Mouse (Mus musculus): ENCODE results near the gene Rxrb. TPM values are rescaled to one million over a fixed set of nuclear protein-coding genes. Genes with fewer than 3 reads are reported as not detected.
A peak's percentile ranks its signal among the peaks of the same experiment; 100 is the strongest.
"Not testable (repeated sequence)": the region's sequence is repeated elsewhere in the genome, so short reads cannot be mapped to it uniquely, and the experiment has no call there.

Gene Rxrb
- polyA plus RNA-seq (2015; fragmentation: Nextera tagmentation; extraction: Ambion mirVana), result 64.7 and 65.5 TPM in 2 replicates

DNA sequence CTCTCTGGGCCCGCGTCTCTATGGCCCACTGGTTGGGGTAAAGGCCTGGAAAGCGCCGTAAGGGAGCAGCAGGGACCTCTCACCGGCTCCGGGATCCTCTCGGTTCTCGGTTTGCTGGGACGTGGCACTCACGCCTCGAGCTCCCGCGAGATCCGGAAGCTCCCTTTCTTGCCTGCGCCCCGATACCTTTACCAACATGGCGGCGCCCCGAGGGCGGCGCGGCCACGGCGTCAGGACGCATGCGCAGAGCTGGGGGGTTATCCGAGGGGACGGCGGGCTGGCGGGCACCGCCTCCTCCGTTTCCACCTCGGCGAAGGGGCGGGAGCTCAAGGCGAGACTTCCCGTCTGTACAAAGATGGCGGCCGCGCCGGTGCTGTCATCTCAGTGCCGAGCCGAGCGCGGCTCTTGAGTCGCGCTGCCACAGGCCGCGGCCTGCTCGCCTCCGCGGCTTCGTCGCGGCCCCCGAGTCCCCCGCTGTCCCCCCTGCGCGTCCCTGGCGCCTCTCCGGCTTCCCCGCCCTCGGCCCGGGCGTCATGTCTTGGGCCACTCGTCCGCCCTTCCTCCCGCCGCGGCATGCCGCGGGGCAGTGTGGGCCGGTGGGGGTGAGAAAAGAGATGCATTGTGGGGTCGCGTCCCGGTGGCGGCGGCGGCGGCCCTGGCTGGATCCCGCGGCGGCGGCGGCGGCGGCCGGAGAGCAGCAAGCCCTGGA lies at the start of gene Rxrb, which contains the start of gene Slc39a7:
TSS of gene Rxrb (plus strand) at position 348 of the 709 bp plus-strand sequence.
TSS of gene Slc39a7 (minus strand) at position 218 of the 709 bp plus-strand sequence.
- H3K9me3 ChIP-seq, result no peaks in the 10 kb centered on the region
- H3K9ac ChIP-seq, result peak within 1 kb of the TSS; percentile 89
- WGBS, result under 1% methylated on average over 83 of the region's 88 CpGs
- H3K27ac ChIP-seq, result peak within 1 kb of the TSS; percentile 99
- H3K4me3 ChIP-seq, result peak within 1 kb of the TSS; percentile 71
- peaks cover 22% of the 10 kb centered on the region for H3K36me3 ChIP-seq (replicated peaks)
- H3K27me3 ChIP-seq (replicated peaks), result no peaks in the 10 kb centered on the region
- ATAC-seq (replicated peaks), result peak; percentile 82
- peak within 1 kb of the TSS; percentile 80 for H3K4me2 ChIP-seq
- H3K4me1 ChIP-seq, result peaks cover 61% of the 10 kb centered on the region

DNA sequence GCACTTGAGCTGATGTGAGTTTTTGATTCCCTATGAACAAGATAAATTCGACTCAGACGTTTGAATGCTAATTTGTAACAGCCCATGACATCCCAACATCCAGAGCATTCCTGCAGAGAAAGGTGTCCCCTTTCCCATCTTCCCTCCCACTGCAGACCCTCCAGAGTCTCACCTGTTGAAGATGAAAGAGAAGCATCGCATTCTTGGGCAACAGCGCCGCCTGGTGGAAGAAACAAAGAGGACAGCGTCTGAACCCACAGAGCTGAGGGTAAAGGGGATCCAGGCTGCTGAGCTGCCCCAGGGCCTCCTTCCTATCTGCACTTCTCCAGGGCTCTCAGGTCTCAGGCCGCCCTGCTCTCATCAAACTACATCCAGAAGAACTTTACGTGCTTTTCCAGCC lies 49.5 kb upstream of the Rxrb start:
- H3K27ac ChIP-seq, result peak overlapping the region; percentile 91
- H3K9ac ChIP-seq, result 0 out of 2 replicates have a peak overlapping the region, but pooled peaks have one; percentile 14
- peak overlapping the region; percentile 60 for H3K4me2 ChIP-seq
- H3K36me3 ChIP-seq (replicated peaks); ATAC-seq (replicated peaks); H3K9me3 ChIP-seq: not testable (repeated sequence)
- peaks cover 25% of the 10 kb centered on the region for H3K4me1 ChIP-seq
- H3K4me3 ChIP-seq, result peak overlapping the region; percentile 57
- peaks cover 33% of the 10 kb centered on the region for H3K27me3 ChIP-seq (replicated peaks)
- WGBS, result 10% methylated on average over 8 of the region's 8 CpGs

DNA sequence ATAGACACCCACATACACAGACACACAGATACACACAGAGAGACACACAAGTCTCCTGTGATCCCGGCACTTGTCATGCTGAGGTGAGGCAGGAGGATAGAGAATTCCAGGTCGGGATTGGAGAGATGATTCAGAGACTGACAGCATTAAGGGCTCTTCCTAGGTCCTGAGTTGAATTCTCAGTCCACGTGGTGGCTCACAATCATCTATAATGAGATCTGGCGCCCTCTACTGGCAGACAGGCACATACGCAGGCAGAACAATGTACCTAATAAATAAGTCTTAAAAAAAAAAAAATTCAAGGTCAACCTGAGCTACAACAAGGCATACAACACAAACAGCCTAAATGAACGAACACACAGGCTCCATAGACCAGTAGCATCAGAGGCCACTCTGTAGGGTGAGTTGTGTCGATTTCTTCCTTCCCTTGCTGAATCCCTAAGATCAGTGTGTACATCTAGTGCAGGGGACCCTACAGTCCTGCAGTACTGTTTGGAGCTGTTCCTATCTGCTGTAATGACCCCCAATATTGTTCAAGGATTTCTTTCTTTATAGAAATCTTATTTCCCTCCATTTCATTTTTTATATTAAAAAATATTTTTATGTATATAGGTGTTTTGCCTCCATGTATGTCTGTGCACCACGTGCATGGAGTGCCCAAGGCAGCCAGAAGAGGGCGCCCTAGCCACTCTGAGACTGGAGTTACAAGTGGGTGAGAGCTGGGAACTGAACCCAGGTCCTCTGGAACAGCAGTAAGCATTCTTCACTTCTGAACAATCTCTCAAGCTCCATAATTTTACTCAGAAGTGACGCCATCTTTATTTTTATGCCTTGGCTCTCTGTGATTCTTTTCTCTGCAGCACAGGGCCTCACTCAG lies 39.6 kb upstream of the Rxrb start:
- Histone ChIP-seq H3K9ac (no peak overlapping the region), H3K4me1 (no peaks in the 10 kb centered on the region), H3K4me3 (no peak overlapping the region), H3K36me3 (replicated peaks) (no peaks in the 10 kb centered on the region), H3K27ac (no peak overlapping the region), H3K27me3 (replicated peaks) (no peaks in the 10 kb centered on the region), H3K4me2 (no peak overlapping the region), H3K9me3 (no peaks in the 10 kb centered on the region)
- peak; percentile 45; the same call in 1 of the 2 replicates for ATAC-seq (replicated peaks)
- WGBS, result 33% methylated on average over 10 of the region's 10 CpGs

DNA sequence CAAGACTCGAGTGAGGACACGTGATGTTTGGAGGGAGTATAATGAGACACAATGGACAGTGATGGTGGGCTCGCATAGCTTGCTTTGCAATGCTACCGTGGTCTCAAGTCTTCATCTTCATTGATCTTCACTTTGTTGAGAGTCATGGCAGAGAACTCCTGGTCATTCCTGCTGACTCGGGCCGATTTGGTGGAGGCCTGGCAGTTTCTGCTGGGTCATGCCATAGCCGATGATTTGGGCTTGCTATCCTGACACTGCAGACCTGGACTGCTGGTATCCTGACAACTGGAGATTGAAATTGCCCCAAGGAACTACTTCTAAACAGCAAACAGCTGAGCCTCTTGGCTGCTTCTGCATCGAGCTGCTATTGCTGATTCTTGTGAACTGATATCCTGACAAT lies 36.7 kb upstream of the Rxrb start:
- Histone ChIP-seq H3K9me3 (no peaks in the 10 kb centered on the region), H3K27me3 (replicated peaks) (peaks cover 18% of the 10 kb centered on the region), H3K4me1 (peaks cover 7% of the 10 kb centered on the region), H3K4me3 (no peak overlapping the region), H3K9ac (no peak overlapping the region), H3K4me2 (no peak overlapping the region), H3K36me3 (replicated peaks) (no peaks in the 10 kb centered on the region), H3K27ac (no peak overlapping the region)
- 92% methylated on average over 8 of the region's 8 CpGs for WGBS
- no peak for ATAC-seq (replicated peaks)

DNA sequence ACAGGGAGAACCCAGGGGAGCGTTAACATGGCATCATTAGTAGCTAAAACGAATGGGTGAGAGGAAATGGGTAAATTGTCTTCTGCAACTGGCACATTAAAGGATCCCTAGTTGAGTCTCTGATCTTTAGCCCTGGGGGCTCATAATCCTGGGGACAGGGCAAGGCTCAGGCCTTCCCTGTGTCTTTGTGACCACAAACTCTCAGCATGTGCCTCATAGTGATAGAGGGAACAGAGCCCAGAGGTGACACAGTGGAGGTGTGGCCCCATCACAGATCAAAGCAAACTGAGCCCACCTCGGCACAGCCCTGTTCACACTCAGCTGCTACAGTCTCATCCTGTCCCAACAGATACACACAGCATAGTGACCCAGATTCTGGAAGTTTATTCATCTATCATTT lies 36.0 kb upstream of the Rxrb start:
- H3K4me2 ChIP-seq, result no peak overlapping the region
- no peaks in the 10 kb centered on the region for H3K9me3 ChIP-seq
- H3K36me3 ChIP-seq (replicated peaks), result no peaks in the 10 kb centered on the region
- WGBS, result 73% methylated on average over 3 of the region's 3 CpGs
- no peak overlapping the region for H3K4me3 ChIP-seq
- peaks cover 25% of the 10 kb centered on the region for H3K27me3 ChIP-seq (replicated peaks)
- H3K9ac ChIP-seq, result no peak overlapping the region
- no peak overlapping the region for H3K27ac ChIP-seq
- ATAC-seq (replicated peaks), result no peak
- peaks cover 13% of the 10 kb centered on the region for H3K4me1 ChIP-seq

DNA sequence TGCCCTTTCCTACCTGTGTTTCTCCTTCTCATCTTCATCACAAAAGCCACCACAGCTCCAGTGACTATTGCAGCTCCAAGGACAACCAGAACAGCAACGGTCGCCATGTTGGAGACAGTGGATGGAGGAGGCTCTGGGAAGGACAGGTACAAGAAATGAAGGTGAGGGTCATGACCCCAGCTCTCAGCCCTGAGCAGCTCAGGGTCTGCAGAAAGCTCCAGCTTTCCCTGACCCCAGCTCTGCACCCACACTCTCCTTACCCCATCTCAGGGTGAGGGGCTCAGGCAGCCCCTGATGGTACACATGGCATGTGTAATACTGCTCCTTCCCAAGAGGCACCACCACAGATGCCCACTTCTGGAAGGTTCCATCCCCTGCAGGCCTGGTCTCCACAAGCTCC lies 34.6 kb upstream of the Rxrb start:
- not testable (repeated sequence) for H3K4me2 ChIP-seq; H3K27ac ChIP-seq; ATAC-seq (replicated peaks); H3K9me3 ChIP-seq; H3K4me3 ChIP-seq; H3K36me3 ChIP-seq (replicated peaks); H3K9ac ChIP-seq
- 83% methylated on average over 2 of the region's 2 CpGs for WGBS
- H3K27me3 ChIP-seq (replicated peaks), result peaks cover 33% of the 10 kb centered on the region
- H3K4me1 ChIP-seq, result peaks cover 13% of the 10 kb centered on the region

DNA sequence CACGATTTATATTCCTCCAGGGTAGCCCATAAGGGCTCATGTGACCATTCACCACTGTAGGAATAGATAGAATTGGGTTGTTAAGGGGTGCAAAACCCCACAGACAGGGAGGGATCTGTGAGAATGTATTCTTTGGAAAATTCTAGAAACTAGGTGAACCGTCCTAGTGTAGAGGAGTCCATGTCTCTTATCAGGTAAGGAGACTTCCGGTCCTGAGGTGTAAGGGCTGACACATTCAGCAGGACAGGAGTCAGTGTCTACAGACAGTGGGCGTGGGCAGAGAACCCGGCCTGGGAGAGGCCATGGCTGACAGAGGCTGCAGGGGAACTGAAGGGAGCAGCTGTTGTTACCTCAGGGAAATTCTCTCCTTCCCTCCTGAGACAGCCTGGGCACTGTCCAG lies 32.9 kb upstream of the Rxrb start:
- not testable (repeated sequence) for H3K9ac ChIP-seq; H3K4me2 ChIP-seq; H3K27ac ChIP-seq; ATAC-seq (replicated peaks); H3K36me3 ChIP-seq (replicated peaks); H3K4me3 ChIP-seq; H3K9me3 ChIP-seq
- H3K4me1 ChIP-seq, result peaks cover 13% of the 10 kb centered on the region
- peaks cover 33% of the 10 kb centered on the region for H3K27me3 ChIP-seq (replicated peaks)
- WGBS, result 63% methylated on average over 5 of the region's 5 CpGs

DNA sequence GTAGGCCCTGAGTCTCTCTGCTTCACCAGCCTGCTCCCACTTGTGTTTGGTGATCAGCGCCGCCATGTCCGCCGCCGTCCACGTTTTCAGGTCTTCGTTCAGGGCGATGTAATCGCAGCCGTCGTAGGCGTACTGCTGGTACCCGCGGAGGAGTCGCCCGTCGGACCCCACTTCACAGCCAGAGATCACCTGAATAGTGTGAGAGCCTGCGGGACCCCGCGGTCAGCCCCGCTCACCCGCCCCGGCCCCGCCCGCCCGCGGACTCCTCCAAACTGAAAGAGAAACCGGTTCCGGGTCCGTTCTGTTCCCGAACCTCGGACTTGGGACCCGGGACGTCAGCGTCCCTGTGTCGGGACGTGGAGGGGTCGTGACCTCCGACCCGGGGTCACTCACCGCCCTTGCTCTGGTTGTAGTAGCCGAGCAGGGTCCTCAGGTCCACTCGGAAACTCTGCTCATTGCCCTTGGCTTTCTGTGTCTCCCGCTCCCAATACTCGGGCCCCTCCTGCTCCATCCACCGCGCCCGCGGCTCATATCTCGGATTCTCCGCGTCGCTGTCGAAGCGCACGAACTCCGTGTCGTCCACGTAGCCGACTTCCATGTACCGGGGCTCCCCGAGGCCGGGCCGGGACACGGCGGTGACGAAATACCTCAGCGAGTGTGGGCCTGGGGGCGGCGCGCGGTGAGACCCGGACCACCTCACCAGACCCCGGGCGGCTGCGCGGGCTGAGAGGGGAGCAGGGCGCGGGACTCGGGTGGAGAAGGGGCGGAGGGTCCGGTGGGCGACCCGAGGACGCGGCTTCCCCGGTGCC lies 32.1 kb upstream of the Rxrb start:
- Histone ChIP-seq H3K27me3 (replicated peaks) (peaks cover 33% of the 10 kb centered on the region), H3K4me1 (peaks cover 13% of the 10 kb centered on the region), H3K4me3 (peak overlapping the region; percentile 50), H3K9ac (peak overlapping the region; percentile 56), H3K27ac (no peak overlapping the region), H3K9me3 (no peaks in the 10 kb centered on the region), H3K36me3 (replicated peaks) (no peaks in the 10 kb centered on the region), H3K4me2 (peak overlapping the region; percentile 98)
- ATAC-seq (replicated peaks), result peak; percentile 17; the same call in 1 of the 2 replicates
- 2% methylated on average over 85 of the region's 87 CpGs for WGBS

DNA sequence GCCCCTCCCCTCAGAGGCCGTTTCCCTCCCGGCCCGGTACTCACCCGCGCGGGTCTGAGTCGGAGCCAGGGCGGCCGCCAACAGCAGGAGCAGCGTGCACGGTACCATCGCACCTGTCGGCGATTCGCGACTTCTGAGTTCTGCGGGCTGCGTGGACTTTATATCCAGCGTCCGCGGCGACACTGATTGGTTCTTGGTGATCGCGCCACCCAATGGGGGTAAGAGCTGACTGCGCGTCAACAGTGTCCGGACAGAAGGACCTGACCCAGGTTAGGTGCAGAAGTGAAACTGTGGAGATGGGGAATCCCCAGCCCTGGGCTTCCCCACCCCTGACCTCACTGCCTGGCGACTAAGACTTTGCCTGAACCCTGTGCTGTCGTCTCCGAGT lies 31.5 kb upstream of the Rxrb start, which contains the start of gene H2-K1:
TSS of gene H2-K1 (minus strand) at position 198 of the 388 bp plus-strand sequence.
- peaks cover 33% of the 10 kb centered on the region for H3K27me3 ChIP-seq (replicated peaks)
- H3K36me3 ChIP-seq (replicated peaks), result no peaks in the 10 kb centered on the region
- peak; percentile 70; the same call in 1 of the 2 replicates for ATAC-seq (replicated peaks)
- peaks cover 13% of the 10 kb centered on the region for H3K4me1 ChIP-seq
- no peaks in the 10 kb centered on the region for H3K9me3 ChIP-seq
- H3K27ac ChIP-seq, result no peak within 1 kb of the TSS
- peak within 1 kb of the TSS; percentile 56 for H3K9ac ChIP-seq
- peak within 1 kb of the TSS; percentile 98 for H3K4me2 ChIP-seq
- under 1% methylated on average over 26 of the region's 30 CpGs for WGBS
- H3K4me3 ChIP-seq, result peak within 1 kb of the TSS; percentile 50

DNA sequence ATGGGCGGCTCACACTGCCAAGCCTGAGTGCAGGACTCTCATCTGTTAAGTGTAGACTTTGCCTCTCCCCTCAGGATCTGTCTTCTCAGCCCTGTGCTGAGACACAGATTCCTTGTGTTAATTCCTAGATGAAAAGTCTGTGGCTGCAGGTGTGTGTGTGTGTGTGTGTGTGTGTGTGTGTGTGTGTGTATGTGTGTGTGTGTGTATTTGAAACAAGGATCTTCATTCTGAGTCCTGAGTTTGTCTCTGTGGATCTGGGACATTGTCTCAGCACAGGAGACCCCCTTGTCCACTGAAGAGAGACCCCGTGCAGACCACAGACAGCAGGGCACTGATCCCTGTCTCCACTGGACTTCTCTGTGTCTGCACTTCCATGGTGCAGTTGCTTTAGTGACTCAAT lies 30.8 kb upstream of the Rxrb start:
- not testable (repeated sequence) for H3K27ac ChIP-seq; H3K36me3 ChIP-seq (replicated peaks); H3K4me3 ChIP-seq; H3K9ac ChIP-seq; ATAC-seq (replicated peaks); H3K9me3 ChIP-seq
- Histone ChIP-seq H3K4me1 (peaks cover 13% of the 10 kb centered on the region), H3K27me3 (replicated peaks) (peaks cover 33% of the 10 kb centered on the region), H3K4me2 (peak overlapping the region; percentile 98; the same call in 1 of the 2 replicates)
- WGBS, result 59% methylated on average over 2 of the region's 2 CpGs

DNA sequence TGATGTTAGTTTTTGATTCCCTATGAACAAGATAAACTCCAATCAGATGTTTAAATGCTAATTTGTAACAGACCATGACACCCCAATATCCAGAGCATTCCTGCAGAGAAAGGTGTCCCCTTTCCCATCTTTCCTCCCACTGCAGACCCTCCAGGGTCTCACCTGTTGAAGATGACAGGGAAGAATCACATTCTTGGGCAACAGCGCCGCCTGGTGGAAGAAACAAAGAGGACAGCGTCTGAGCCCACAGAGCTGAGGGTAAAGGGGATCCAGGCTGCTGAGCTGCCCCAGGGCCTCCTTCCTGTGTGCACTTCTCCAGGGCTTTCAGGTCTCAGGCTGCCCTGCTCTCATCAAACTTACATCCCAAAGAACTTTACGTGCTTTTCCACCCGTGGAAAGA lies 28.2 kb upstream of the Rxrb start:
- Histone ChIP-seq H3K27ac (no peak overlapping the region), H3K4me3 (no peak overlapping the region), H3K9me3 (no peaks in the 10 kb centered on the region), H3K36me3 (replicated peaks) (no peaks in the 10 kb centered on the region), H3K9ac (no peak overlapping the region), H3K4me2 (no peak overlapping the region), H3K27me3 (replicated peaks) (peaks cover 27% of the 10 kb centered on the region), H3K4me1 (peaks cover 13% of the 10 kb centered on the region)
- no peak for ATAC-seq (replicated peaks)
- 11% methylated on average over 5 of the region's 5 CpGs for WGBS

All from midbrain, embryonic 15.5 days (tissue).